Mouse (Mus musculus): Measurements from ENCODE around the gene Cacna1i. TPM values are rescaled to one million over a fixed set of nuclear protein-coding genes. Genes with fewer than 3 reads are reported as not detected.
A peak's percentile ranks its signal among the peaks of the same experiment; 100 is the strongest.

Cacna1i gene
- total RNA-seq (2021) = under 1 TPM in 1 of 2 experiments, not detected in 1; 0.18 TPM
- long read RNA-seq, experiment 1 = 0 reads
- long read RNA-seq, experiment 2, partial matches to known transcripts = 0 of 1 reads
- long read RNA-seq, experiment 2, other reads (novel, unspliced or antisense) = 1 of 1 reads

DNA sequence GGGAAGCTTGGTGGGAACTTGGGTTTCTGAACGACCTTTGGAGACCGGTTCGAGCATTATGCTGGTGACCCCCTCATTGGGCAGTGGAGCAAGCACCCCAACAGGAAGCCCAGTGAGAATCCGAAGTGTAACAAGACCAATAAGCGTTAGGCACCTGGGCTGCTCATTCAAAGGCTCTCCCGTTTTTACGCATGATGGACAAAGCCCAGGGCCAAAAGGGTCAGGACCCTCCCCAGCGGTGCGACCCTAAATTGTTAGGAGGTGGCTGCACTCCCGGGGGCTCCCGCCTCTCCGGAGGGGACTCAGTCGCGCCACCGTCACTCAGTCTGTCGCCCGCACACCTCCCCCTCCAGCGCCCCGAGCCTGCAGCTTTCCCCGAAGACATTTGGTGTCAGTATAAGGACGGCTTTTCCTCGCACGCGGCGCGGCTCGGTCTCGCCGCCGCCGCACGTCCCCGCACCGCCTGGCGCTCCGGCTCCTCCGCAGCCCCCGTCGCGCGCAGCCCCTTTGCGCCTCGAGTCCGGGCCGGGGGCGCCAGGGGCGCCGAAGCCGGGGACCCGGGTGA lies at the start of gene Cacna1i:
Cacna1i (plus strand) TSS at position 388 of the 565 bp plus-strand sequence.
- DNase-seq = no peak

DNA sequence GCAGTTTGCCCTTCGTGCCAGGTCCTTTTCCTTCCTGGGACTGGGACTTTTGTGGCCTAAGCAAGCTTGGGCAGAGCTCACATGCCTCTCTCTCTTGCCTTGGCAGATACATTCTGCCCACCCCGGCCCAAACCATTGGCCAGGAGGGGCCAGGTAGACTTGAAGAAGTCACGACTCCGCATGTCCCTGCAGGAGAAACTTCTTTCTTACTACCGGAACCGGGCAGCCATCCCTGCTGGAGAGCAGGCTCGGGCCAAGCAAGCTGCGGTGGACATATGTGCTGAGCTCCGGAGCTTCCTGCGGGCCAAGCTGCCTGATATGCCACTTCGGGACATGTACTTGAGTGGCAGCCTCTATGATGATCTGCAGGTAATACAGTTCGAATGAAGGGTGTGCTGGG lies 38.9 kb upstream of the Cacna1i start:
- DNase-seq = no peak

DNA sequence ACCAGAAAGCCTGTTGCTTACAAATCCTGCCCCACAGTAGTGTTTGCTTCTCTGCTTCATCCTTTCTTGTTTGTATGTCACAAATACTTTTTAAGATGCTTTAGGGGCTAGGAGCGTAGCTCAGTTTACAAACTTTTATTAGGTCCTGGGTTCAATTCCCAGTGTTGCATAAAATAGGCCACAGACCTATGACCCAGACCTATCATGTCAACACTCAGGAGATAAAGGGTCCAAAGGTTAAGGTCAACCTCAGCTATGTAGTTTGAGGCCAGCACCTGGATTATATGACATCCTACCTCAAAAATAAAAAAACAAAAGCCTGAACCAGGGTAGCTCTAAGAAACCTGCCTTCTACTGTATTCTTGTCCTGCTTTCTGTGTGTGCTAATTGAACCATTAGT lies 38.4 kb upstream of the Cacna1i start:
- no peak for DNase-seq

DNA sequence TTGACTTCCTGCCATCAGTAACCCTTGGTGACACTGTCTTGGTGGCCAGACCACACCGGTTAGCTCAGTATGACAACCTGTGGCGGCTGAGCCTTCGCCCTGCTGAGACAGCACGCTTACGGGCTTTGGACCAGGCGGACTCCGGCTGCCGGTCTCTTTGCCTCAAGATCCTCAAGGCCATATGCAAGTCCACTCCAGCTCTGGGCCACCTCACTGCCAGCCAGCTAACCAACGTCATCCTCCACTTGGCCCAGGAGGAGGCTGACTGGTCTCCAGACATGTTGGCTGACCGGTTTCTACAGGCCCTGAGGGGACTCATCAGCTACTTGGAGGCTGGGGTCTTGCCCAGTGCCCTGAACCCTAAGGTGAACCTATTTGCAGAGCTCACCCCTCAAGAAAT lies 37.4 kb upstream of the Cacna1i start:
- no peak for DNase-seq

DNA sequence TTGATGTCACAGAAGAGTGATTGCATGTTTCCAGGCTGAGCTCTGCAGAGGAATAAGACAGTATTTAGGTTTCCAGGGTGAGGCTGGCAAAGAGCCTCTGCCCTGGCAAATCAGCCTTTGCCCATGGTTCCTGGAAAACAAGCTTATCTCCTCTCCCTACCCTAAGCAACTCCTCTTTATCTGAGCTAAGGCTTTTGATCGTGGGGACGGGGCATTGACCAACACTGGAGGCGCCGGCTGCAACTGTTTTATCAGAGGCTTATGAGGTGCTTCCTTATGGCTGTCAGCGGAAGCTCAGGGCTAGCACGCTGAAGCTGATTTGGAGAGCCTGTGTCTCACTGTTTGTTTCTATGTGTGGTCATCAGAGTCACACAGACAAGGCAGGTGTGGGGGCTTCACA lies 36.5 kb upstream of the Cacna1i start:
- no peak for DNase-seq

DNA sequence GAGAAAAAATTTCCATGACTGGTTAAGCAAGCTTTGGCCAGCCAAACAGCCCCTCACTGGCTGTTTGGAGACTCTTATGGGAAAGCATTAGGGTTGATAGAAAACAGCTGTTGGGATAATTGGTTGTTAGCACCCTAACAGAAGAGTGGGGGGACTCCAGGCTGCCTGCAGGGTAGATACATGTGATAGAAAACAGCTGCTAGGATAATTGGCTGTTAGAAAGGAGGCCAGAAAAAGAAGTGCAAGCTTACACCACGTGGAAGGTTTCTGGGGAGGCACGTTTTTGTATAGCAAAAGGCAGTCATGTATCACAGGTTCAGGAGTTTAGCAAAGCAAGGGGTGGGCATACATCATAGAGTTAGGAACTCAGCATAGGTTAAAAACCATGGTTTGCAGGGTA lies 33.5 kb upstream of the Cacna1i start:
- no peak for DNase-seq

DNA sequence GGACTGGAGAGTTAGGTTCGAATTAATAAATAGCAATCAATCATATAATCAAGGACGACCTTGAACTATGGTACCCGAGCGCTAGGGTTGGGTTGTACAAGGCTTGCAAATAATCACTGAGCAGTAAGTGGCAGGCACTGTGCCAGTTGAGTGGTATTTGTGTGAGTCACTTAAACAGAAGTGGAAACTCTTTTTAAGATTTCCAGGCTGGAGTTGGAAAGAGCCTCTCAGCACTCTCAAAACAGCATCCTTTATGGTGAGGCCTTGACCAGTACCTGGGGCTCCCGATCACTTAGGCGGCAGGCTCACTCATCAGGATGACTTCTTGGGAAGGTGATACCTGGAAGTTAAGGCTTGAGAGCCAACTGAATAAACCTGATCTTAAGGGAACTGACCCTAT lies 32.8 kb upstream of the Cacna1i start:
- DNase-seq = no peak

DNA sequence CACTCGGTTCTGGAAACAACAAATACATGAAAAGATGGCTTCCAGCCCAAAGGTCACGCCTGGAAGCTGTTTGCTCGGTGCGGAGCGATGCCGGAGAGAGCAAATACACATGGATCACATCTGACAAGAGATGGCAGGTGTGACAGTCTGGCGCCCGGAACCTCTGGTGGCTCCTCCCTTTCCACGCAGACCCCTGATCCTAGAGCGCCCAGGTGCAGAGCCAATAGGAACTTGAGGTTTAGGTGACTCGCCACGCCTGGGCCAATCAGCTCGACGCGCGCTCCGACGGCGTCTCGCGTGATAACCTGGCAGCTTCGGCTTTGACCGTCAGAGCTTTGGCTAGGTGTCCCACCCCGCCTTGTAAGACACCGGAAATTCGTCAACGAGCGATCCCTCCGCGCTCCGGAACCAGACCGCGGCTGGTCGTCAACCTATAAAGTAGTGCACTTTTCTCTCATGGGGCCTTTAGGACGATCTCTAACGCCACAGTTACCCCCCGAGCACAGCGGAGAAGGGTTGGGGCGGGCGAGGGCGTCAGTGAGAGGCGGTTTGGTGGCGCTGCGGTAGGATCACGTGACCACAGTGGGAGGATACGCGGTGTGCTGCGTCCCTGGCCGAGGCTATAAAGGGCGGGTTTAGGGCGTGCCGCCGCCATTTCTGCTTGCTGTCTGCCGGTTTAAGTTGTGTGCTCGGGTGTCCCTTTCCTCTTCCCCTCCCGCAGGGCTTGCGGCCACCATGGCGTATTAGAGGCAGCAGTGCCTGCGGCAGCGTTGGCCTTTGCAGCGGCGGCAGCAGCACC lies 32.0 kb upstream of the Cacna1i start, which contains the start of gene Atf4:
Atf4 (plus strand) TSS at position 338 of the 799 bp plus-strand sequence.
- DNase-seq = peak; percentile 98 to 99

DNA sequence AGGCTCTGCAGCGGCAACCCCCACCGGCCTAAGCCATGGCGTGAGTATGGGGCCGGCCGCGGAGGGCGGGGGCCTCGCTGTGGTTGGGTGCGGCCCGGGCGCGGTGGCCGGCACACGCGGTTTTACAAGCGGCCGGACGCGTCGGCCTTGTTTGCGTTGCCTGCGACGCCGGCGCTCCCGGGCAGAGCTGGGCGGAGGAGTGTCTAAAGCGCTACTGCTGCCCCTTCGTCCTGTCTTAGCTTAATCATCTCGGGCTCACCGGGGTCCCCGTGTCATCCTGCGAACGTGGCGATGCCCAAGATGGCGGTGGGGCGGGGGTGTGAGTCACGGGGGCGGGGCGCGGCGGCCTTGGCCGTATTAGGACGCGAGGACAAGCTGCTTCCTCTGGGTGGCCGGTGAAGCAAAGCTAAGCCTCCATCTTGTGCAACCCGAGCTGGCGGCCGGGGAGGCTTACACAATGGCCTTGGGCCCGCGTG lies 31.4 kb upstream of the Cacna1i start:
- peak; percentile 83 to 87 for DNase-seq

DNA sequence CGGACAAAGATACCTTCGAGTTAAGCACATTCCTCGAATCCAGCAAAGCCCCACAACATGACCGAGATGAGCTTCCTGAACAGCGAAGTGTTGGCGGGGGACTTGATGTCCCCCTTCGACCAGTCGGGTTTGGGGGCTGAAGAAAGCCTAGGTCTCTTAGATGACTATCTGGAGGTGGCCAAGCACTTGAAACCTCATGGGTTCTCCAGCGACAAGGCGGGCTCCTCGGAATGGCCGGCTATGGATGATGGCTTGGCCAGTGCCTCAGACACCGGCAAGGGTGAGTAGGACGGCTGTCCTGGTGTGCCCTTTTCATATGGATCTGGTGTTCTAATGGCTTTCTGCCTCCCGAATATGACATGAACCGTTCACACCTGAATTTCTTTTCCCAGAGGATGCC lies 30.8 kb upstream of the Cacna1i start:
- no peak for DNase-seq

DNA sequence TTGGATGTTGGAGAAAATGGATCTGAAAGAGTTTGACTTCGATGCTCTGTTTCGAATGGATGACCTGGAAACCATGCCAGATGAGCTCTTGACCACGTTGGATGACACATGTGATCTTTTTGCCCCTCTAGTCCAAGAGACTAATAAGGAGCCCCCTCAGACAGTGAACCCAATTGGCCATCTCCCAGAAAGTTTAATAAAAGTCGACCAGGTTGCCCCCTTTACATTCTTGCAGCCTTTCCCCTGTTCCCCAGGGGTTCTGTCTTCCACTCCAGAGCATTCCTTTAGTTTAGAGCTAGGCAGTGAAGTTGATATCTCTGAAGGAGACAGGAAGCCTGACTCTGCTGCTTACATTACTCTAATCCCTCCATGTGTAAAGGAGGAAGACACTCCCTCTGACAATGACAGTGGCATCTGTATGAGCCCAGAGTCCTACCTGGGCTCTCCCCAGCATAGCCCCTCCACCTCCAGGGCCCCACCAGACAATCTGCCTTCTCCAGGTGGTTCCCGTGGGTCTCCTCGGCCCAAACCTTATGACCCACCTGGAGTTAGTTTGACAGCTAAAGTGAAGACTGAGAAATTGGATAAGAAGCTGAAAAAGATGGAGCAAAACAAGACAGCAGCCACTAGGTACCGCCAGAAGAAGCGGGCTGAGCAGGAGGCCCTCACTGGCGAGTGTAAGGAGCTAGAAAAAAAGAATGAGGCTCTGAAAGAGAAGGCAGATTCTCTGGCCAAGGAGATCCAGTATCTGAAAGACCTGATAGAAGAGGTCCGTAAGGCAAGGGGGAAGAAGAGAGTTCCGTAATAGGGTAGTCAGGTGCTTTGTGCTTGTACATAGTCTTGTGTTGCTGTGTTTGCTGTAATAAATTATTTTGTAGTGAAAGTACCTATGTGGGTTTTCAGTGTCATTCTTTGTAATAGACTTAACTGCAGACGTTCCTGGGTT lies 30.1 kb upstream of the Cacna1i start:
- DNase-seq = no peak

DNA sequence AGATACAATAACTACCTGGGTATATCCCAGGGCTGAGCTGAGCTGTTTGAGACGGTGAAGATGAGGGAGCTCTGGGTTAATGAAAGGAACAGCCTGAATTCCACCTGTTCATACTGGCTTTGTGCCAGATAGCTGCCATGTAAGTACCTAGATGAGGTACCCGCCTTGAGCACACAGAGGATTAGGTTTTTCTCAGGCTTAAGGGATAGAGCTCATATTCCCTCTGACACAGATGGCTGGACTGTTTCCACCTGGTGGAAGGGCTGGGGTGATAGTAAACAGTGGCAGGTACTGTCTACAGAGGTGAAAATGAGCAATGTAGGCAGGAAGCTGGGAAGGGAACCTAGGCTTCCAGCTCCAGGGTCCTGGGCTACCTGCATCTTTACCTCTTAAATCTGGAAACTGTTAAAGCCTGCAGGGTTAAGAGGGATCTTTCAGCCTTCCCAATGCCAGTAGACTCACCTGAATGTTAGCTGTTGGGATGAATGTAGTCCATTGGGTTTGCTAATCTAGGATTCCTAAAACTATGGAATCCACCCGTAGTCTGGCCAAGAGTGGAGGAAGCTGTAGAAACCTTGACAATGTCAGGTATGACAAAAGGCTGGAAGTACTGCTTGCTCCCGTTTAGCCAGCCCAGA lies 29.3 kb upstream of the Cacna1i start:
- DNase-seq = no peak

DNA sequence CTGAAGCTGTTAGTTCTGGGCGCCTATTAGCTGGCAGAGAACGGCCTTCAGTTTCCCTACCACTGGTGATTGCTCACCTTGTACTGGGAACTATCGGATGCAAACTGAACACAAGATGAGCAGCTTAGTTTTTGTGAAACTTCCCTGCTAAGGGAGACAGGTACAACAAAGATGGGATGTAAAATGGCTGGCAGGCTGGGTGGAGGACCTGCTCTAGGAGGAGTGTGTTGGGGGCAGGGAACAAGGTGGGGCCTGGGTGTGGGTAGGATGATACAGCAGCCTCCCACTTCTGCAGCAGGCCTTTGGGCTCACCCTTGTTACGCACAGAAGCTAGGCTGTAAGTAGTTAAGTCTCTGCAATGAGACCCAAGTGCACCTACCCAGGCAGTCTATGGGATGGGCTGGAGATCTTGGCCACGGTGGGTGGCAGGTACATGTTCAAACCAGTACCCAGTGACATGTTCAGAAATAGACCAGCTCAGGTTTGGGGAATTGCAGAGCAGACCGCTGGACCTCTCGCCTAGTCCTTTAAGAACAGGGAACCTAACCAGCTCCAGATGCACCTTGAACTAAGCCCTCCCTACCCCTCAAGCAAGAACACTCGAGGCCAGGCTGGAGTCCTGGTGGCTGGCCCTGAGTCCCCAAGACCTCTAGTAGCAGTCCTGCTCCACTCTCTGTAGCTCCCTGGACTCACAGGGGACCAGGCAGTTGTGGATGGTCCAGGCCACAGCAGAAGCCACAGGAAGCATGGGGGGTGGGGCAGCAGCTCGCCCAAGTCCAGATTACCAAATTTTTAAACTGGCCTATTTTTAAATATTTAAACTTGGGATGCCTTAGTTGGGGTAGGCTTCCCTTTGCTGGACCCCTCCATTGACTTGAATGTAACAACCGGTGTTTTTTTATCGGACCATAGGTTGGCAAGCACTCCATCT lies 28.5 kb upstream of the Cacna1i start:
- no peak for DNase-seq

DNA sequence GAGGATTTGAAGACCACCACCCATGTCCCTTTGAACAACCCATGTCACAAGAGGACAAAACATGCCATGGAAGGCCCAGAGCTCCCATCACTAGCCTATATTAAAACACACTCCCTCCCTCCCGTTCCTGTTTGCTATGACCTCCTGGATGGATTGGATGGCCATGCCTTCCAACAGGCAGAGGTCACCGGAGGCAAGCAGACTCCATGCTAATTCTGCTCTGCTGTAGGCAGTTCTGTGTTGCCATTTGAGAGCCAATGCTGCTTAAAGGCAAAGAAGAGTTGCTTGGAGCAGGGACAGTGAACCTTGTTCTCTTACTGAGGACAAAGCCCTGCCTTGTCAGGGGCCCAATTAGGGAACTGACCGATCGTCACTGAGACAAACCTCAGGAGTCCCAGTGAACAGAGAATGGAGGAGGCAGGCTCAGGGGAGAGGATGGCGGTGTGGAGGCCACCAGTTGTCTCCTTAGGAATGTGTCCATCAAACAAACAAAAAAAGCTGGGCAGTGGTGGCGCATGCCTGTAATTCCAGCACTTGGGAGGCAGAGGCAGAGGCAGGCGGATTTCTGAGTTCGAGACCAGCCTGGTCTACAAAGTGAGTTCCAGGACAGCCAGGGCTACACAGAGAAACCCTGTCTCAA lies 27.5 kb upstream of the Cacna1i start:
- DNase-seq = no peak

DNA sequence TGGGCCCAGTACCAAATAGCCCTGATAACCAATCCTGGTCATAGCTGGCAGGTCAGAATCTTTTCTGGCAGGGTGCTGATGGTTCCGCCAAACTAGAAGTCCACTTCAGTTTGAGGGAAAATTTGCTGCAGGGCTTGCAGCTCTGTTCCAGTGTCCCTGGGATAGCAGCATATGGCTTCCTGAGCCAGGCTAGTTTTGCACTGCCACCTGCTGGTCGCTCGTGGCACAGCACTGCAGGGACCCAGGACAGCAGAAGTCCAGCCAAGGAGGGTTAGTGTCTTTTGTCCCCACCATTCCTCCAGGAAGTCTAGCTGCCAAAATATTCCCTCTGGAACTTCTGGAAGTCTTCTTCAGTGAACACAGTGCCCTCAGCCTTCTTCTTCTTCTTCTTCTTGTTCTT lies 26.4 kb upstream of the Cacna1i start:
- DNase-seq = peak; percentile 78 to 93

DNA sequence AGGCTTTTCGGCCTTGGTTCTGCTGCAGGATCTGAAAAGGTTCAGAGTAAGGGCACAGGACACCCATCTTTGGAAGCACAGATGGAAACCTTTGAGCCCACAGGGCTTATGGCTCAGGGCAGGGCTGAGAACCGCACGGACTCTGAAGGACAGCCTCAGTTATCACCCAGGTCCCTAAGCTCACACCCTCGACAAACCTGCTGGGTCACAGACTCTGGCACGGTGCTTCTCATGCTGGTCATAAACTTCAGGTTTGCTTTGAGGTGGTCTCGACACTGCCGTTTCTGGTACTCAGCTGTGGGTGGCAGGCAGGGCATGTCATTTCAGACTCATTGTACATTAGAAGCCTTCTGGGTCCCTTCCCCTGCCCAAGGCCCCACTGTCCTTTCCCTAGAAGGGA lies 25.9 kb upstream of the Cacna1i start:
- DNase-seq = no peak

DNA sequence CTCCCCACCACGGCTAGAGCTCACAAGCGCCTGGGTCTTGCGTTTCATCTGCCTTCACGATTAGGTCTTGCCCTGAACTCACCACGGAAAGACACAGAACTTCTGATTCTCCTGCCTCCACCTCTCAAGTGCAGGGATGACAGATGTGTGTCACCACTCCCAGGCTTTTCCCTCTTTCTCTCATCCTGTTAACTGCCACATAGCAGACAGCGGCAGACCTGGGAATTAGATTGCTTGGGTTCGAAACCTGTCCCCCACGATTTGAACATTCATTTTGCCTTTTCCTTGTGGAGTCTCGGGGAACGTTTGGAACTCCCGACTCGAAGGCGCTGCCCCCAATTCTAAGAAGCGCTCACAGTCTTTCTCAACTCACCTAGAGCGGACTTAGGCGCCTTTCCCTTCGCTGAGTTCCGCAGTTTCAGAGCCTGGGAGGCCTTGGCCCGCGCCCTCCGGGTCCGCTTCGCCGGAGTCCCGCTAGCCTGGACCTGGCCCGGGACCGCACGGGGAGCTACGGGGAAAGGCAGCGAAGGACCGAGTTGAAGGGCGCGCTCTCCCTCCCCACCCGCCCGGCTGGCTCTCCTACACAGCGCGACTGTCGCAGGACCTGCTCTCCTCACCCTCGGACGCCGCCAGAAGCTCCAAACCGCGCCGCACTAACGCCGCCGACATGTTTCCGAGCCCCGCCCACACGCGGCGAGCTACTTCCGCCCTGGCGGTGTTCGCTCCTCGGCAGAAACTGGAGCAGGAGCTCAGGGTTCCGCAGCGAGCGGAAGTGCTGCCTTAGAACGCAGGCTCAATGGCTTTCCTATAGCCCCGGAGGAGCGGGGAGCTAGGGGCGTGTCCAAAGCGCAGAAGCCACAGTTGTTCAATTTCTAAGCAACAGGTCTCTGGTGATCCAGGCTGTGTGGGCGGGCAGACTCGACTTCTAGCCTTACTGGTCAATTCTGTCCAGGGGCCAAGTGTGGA lies 23.1 kb upstream of the Cacna1i start, which contains the start of gene Rps19bp1:
Rps19bp1 (minus strand) TSS at position 706 of the 966 bp plus-strand sequence.
- DNase-seq = peak; percentile 92 to 93

DNA sequence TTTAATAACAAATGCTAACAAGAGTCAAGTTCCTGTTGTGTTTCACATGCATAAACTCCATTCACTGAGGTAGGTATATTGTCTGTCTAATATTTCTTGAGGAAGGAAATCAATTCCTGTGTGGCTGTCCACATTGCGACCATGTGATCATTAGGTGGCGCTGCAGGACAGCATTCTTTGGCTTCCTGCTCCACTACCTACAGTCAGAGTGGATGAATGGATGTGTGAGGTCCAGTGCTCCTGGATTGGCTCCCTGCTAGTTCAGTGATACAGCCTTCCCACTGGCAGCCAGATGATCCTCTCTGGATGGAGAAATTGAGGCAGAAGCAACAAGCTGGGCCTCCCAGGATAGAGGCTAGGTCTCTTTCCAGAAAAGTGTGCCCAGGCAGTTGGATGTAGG lies 20.8 kb upstream of the Cacna1i start:
- DNase-seq = peak; percentile 74 to 86

DNA sequence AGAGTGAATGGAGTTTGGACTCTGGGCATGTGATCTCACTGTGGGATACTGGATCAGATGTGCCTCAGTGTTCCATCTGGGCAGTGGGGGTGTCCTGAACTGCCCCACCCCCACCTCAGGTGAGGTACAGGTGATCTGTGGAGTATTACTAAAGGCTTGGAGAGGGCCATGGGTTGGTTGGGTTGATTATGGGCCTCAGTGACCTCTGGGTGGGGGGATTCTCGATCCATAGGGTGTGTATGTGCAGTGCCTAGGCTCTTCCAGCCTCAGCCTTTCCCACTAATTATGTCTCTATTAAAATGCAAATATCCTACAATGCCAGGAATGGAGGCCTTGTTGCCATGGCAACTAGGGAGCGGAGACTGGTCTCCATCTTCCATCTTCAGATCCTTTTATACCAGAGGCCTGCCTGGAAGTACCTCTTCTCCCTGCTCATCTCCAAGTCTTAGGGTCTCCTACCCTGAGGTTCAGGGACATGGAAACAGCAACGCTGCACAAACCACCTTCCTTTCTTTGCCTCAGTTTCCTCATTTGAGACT lies 15.1 kb upstream of the Cacna1i start:
- no peak for DNase-seq

Data from heart, adult 18-20 months (tissue).